Mouse (Mus musculus) CD8-positive naive resting alpha-beta T cell, adult 2 months (primary cell): Measurements from ENCODE around the gene Atxn1l.

Experiments used
- DNase-seq, 2 experiments: peaks; one replicate each; pipeline ENCODE4 v3.0.0; 2022; ENCODE audit warnings: low read depth in 2 of 2, low spot score in 2 of 2

Atxn1l gene

DNA sequence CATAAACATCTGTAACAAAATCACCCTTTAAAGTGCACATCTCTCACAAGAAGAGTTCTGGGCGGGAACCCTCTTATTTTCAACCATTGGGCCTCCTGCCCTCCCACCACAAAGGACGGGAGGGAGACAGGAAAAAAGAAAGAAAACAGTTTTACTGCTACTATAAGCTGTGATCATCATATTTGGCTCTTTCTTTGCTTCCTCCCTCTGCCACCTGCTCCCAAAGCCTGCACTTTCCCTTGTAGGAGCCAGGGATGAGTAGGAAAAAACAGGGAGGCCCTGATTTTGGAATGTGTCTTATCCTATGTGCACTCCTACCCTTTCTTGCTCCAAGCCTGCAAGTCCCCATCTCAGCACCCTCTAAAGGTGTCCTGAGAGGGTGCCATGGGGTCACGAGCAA is 6.5 kb downstream of the Atxn1l start:
- no peak for DNase-seq

DNA sequence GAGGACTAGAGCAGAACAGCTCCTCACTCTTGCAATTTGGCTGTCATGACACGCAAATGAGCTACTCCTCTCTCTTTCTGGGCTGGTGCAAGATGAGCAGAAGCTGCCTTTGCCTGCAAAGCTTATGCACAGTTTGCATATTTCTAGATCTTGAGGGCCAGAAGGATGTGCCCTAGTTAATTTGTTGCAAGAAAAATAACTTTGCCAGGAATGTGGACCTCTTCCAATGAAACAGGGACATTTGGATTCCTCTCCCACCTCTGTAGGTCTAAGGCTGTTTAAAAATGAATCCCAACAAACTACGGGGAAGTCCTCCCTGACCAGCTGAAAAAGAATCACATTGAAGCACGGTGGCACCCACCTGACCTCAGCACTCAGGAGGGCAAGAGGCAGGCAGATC is 12.4 kb downstream of the Atxn1l start:
- DNase-seq, result no peak

DNA sequence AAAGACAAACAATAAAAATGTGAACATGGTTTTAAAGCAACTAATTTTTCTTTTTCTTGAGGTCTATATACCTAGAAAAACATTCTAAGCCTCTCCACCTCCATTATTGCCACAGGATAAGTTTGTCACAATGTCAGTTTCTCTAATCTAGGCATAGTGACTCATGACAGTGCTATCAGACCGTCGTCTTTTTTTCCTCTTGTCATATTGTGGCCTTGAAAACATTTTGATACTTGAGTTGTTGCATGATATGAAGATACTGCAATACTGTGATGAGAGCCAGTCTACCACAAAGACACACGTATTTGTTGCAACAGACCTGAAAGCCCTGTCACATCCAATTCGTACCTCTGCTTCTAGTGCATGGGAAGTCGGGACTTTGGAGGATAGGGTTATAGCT is 22.6 kb downstream of the Atxn1l start:
- no peak for DNase-seq

DNA sequence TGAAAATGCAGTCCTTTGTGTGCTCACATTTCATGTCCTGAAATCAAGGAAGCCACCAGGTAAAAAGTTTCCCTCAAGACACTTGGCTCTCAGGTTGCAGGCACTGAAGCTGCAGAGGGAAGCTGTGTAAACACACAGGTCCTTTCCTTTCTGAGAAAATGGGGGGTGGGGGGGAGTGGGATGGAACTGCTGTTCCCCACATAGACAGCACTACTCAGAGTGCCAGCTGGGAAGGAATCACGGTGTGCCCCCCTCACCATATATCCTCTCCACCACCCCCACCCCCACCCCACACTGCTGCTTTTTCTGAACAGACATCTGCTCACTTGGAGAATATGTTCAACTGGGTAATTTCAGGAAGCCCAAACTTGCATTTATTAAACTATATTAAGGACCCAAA is 25.0 kb downstream of the Atxn1l start:
- no peak for DNase-seq

GRCm38 (mm10) chr8:109707921-109708320 is 29.6 kb downstream of the Atxn1l start:
- DNase-seq, result peak in 1 of 2 experiments; percentile 24

- peak; percentile 77 to 86 for DNase-seq
Measured at GRCm38 (mm10) chr8:109706874-109707237, 30.7 kb downstream of the Atxn1l start.

GRCm38 (mm10) chr8:109706076-109706873 is 31.3 kb downstream of the Atxn1l start:
- DNase-seq, result no peak

DNA sequence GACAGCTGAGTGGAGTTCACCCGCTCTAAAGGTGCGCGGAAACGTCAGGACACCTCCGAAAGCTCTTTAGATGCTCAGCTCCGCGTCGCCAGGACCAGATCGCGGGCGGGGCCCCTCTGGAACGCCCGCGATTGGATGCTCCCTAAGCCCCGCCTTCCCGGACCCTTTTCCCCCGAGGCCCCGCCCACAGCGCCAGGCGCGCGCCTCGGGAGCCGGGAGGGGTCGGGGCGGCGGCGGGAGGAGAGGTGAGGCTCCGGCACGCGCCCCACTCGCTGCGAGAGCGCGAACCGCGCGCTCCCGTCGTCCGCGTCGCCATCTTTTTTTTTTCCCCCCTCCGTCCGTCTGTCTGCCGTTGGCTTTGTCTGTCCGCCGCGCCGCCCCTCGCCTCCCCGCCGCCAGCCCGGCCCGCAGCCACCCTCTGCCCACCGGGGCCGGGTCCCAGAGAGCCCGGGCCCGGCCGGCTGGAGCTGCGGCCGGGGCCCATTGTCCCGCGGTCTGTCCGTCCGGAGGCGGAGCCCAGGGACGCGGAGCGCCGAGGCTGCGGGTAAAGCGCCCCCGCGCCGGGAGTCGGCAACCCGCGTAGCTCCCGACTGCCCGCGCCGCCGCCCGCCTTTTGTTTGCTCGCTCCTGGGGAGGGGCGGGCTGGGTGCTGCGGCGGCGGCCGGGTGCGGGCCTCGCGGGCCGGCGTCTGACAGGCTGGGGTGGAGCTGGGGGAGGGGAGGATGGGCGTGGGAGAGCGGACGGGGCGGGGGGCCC is 32.0 kb downstream of the Atxn1l start, which contains the start of gene Zfp821:
TSS of gene Zfp821 (plus strand) at position 227 of the 756 bp plus-strand sequence.
- DNase-seq, result peak; percentile 71 to 84

GRCm38 (mm10) chr8:109704565-109705319 is 32.8 kb downstream of the Atxn1l start:
- DNase-seq, result no peak

DNA sequence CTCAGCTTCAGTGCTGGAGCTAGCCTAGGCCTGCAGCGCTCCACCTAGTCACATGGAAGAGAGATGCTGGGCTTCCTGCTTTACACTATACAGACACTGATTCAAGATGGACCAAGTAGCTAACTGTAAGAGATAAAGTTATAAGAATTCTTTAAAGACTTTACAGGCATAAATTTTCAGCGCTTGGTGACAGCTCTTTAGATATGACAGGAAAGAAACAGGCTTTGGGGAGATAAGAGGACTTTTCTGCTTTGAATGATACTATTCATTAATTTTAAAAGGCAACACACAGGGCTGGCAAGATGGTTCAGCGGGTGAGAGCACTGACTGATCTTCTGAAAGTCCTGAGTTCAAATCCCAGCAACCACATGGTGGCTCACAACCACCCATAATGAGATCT is 39.1 kb downstream of the Atxn1l start:
- no peak for DNase-seq

- no peak for DNase-seq
Measured at GRCm38 (mm10) chr8:109697754-109698153, 39.8 kb downstream of the Atxn1l start.

- no peak for DNase-seq
Measured at GRCm38 (mm10) chr8:109694154-109694553, 43.4 kb downstream of the Atxn1l start.

DNA sequence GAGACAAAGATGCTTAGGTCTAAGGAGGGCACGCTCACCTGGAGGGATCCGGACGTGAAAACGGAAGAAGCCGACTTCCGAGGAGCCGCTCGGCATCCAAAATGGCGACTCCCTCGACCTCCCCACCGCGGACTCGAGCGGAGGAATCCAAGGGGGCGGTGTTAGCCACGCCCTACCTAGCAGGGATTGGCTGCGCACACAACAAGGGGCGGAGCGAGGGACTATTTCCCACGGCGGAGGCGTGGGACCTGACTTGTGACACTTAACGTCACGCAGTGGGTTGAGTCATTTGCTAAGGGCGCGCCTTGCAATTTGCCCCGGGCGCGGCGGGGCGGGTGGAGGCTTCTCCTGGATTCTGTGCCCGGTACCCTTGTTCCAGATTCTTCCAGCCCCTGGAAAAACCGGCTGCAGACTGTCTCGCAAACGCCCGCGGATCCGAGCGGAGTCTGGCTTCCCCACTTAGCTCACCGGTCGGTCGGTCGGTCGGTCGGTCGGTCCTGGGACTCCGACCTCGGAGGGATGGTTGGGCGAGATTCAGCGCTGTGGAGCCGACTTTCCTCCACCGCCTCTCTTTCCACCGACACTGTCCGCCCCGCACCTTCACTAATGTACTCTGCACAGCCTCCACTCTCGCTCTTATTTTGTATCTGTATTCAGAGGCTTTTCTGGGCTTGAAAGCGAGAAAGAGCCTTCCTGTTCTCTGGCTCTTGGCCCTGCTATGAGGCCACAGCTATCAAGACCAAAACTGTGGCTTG is 44.2 kb downstream of the Atxn1l start, which contains the start of gene Ist1:
TSS of gene Ist1 (minus strand) at position 115 of the 755 bp plus-strand sequence.
- peak; percentile 98 to 99 for DNase-seq

DNA sequence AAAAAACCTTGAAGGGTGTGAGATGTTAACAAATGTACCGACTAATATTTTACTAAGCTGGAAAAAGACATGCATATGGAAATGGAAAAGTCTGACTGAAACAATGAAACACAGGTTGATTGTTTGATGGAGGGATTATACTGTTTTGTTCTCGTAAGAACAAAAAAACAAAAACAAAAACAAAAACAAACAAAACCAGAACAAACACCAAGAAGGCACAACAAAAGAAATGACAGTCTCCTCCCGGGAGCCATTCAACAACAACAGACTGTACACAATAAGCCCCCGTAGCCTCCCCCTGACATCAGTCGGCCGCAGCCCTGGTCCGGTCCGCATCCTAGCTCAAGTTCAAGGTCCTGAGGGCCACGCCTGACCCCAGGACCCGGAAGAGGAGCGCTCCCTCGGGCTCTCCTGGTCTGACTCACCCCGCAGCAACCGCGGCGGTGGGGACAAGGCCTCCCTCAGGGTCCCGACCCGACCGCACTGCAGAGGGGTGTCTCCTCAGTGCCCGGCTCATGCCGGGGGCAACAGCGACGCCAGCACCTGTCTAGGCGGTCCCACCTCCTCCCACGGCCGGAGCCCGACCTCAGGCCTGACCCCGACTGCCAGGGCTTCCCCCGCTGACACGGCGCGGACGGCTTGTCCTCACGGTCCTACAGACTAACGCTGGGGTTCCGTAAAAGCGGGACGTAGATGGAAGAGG is 44.9 kb downstream of the Atxn1l start:
- no peak for DNase-seq

GRCm38 (mm10) chr8:109691769-109692168 is 45.8 kb downstream of the Atxn1l start:
- DNase-seq, result peak; percentile 10 to 23

DNA sequence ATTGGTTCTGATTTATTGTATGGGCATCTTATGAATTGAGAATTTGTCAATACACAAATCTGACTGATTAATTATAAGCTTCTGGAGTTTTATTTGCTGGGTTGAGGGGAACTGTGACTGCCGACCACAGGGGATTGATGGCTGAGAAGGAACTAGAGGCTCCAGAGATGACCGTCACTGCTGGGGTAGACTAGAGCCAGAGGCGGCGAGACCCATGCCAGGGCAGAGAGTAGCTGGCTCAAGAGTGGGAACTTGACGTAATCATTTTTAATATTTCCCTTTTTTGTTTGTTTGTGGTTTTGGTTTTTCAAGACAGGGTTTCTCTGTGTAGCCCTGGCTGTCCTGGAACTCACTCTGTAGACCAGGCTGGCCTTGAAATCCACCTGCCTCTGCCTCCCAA is 50.3 kb downstream of the Atxn1l start:
- no peak for DNase-seq

DNA sequence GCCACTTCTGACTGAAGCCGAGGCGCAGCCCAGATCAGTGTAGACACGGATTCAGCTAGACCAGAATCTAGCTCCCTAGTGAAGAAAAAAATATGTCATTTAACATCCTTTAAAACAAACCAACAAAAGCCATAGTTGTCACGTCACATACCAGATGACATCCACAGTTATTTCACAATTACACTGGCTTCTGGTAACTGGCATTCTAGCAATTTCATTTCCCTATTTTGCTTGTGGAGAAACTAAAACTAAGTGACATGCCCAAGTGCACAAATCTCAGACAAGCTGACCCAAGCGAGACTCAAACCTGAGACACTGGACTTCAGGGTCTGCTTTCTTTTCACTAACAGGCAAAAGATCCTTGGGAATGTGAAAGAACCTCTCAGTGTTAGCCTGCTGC is 55.4 kb downstream of the Atxn1l start:
- no peak for DNase-seq

DNA sequence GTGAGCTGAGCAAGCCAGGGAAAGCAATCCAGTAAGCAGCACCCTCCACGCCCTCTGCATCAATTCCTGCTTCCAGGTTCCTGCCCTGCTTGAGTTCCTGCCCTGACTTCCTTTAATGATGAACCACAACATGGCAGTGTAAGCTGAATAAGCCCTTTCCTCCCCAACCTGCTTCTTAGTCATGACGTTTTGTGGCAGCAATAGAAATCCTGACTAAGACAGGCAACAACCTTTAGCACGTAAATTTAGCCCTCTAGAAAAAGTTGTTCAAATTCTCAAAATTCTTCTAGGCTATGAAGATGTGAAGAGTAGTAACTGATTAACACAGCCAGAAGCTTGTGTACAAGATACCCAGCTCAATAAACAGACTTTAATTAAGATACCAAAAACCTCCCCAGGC is 56.0 kb downstream of the Atxn1l start:
- no peak for DNase-seq
